Mouse (Mus musculus) kidney, postnatal 0 days (tissue): ENCODE results near the gene Arrdc2. TPM values are rescaled to one million over a fixed set of nuclear protein-coding genes. Genes with fewer than 3 reads are reported as not detected.
"Not testable (repeated sequence)": the region's sequence is repeated elsewhere in the genome, so short reads cannot be mapped to it uniquely, and the experiment has no call there.

Source experiments
- ATAC-seq: fragments of 200-750 bp; cut with Nextera tagmentation; replicated peaks from 2 replicates; pipeline ENCODE4 v1.8.0; 2017; ENCODE audit warnings: low read depth, moderate number of reproducible peaks, moderate TSS enrichment, moderate library complexity; ENCODE audit not compliant: low FRiP score
- DNase-seq: peaks from one replicate; pipeline ENCODE4 v3.0.0-alpha.2; 2016; ENCODE audit warnings: low spot score
- H3K27ac ChIP-seq: fragments of 300-500 bp; sonication (generic); 2 replicates; pipeline ENCODE4 v1.5.1; 2014; ENCODE audit warnings: mild to moderate bottlenecking
- H3K27me3 ChIP-seq: fragments of 300-500 bp; sonication (generic); 2 replicates; pipeline ENCODE4 v1.6.1; 2014; ENCODE audit warnings: low read length, mixed read lengths; ENCODE audit not compliant: insufficient read depth
- H3K36me3 ChIP-seq: fragments of 300-500 bp; sonication (generic); 2 replicates; pipeline ENCODE4 v1.6.1; 2014; ENCODE audit warnings: low read length, mixed read lengths; ENCODE audit not compliant: insufficient read depth
- H3K4me1 ChIP-seq: fragments of 300-500 bp; sonication (generic); replicated peaks from 2 replicates; pipeline ENCODE4 v1.6.1; 2014; ENCODE audit warnings: antibody characterized with exemption, low read length, mixed read lengths; ENCODE audit not compliant: insufficient read depth
- H3K4me2 ChIP-seq: fragments of 300-500 bp; sonication (generic); 2 replicates; pipeline ENCODE4 v1.6.1; 2014; ENCODE audit warnings: mild to moderate bottlenecking, low read length, moderate library complexity, mixed read lengths
- H3K4me3 ChIP-seq: fragments of 300-500 bp; sonication (generic); replicated peaks from 2 replicates; pipeline ENCODE4 v1.5.1; 2014; ENCODE audit warnings: low read depth, low read length
- H3K9ac ChIP-seq: fragments of 300-500 bp; sonication (generic); 2 replicates; pipeline ENCODE4 v1.6.1; 2014; ENCODE audit warnings: low read depth, low read length
- H3K9me3 ChIP-seq: fragments of 300-500 bp; sonication (generic); replicated peaks from 2 replicates; pipeline ENCODE4 v1.6.1; 2016; ENCODE audit warnings: low read length, inconsistent platforms, mixed read lengths
- CTCF ChIP-seq: IDR thresholded peaks from 2 replicates; pipeline ENCODE4 v1.5.1; 2016; ENCODE audit warnings: antibody characterized with exemption, low read depth, mild to moderate bottlenecking, moderate library complexity
- whole genome bisulfite sequencing: fragments of 180-500 bp; shearing (Covaris S2); extraction: QIAGEN DNeasy Blood & Tissue Kit; methylation state at CpG from one replicate; pipeline ENCODE4 v1.1.7; 2014; 5-methylcytosine and 5-hydroxymethylcytosine counted together
- polyA plus RNA-seq: library from polyadenylated mRNA; unstranded; fragments of >200 nt; fragmentation: Nextera tagmentation; extraction: Ambion mirVana; gene quantifications from 2 replicates; pipeline ENCODE4 v1.2.1, GENCODE M21; 2015

The Arrdc2 gene
- polyA plus RNA-seq, 1 experiment from 2014 or later, result 7.5 TPM

DNA sequence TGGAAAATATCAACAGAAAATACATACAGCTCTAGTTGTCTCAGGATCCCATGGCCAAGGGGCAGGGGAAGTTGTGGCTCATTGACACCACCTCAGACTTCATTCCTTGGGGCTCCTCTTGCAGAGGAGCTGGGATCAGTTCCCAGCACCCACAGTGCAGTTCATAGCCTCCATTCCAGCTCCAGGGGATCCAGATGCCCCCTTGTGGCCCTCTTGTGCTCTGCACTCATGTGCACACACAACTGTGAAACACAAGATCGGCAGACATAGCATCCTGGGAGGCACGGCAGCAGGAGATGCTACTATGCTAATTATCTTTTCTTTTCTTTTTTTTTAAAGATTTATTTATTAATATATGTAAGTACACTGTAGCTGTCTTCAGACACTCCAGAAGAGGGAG is 12.5 kb downstream of the Arrdc2 start:
- DNase-seq (no peak), ATAC-seq (no peak)
- Histone ChIP-seq H3K9me3 (no peaks in the 10 kb centered on the region), H3K4me1 (no peaks in the 10 kb centered on the region), H3K27ac (no peak overlapping the region), H3K36me3 (no peaks in the 10 kb centered on the region), H3K4me2 (no peak overlapping the region), H3K4me3 (no peak overlapping the region), H3K27me3 (no peaks in the 10 kb centered on the region), H3K9ac (no peak overlapping the region)
- 96% methylated on average over 2 of the region's 2 CpGs for WGBS
- peak; percentile 18; the same call in 1 of the 2 replicates for TF ChIP-seq CTCF

- DNase-seq (no peak), ATAC-seq (no peak)
- Histone ChIP-seq H3K4me1 (no peaks in the 10 kb centered on the region), H3K9me3 (no peaks in the 10 kb centered on the region), H3K36me3 (no peaks in the 10 kb centered on the region), H3K27me3 (no peaks in the 10 kb centered on the region), H3K4me3 (no peak overlapping the region), H3K27ac (no peak overlapping the region), H3K4me2 (no peak overlapping the region), H3K9ac (no peak overlapping the region)
- WGBS, result 55% methylated on average over 8 of the region's 8 CpGs
- no peak for TF ChIP-seq CTCF
Measured at GRCm38 (mm10) chr8:70825816-70826215, 13.7 kb downstream of the Arrdc2 start.

DNA sequence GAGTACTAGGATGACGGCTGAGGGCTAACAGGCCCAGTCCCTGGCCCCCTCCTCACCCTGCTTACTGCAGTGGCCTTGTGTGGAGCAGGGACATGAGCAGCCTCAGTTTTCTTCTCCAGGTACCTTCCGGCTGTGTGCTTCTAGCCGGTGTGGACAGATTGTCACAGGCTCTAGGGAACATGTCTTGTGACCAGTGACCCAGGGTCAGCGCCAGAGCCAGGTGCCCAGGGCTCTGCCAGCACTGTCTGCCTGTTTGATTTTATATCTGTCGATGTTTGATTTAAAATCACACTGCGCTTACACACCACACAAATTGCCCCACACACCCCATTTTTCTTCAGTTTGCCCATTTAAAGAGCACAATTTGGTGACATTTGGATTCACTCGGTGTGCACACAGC is 15.7 kb downstream of the Arrdc2 start:
- no peaks in the 10 kb centered on the region for H3K36me3 ChIP-seq
- H3K9ac ChIP-seq, result no peak overlapping the region
- H3K9me3 ChIP-seq, result no peaks in the 10 kb centered on the region
- no peak for ATAC-seq
- no peak overlapping the region for H3K27ac ChIP-seq
- DNase-seq, result no peak
- 92% methylated on average over 7 of the region's 7 CpGs for WGBS
- TF ChIP-seq CTCF, result no peak
- no peak overlapping the region for H3K4me3 ChIP-seq
- H3K4me2 ChIP-seq, result no peak overlapping the region
- no peaks in the 10 kb centered on the region for H3K4me1 ChIP-seq
- H3K27me3 ChIP-seq, result no peaks in the 10 kb centered on the region

- H3K4me1 ChIP-seq, H3K4me2 ChIP-seq, H3K36me3 ChIP-seq, H3K27me3 ChIP-seq, H3K27ac ChIP-seq, H3K9ac ChIP-seq, DNase-seq, ATAC-seq, H3K4me3 ChIP-seq, H3K9me3 ChIP-seq: not testable (repeated sequence)
- 78% methylated on average over 3 of the region's 3 CpGs for WGBS
Measured at GRCm38 (mm10) chr8:70822594-70822993, 16.9 kb downstream of the Arrdc2 start.

DNA sequence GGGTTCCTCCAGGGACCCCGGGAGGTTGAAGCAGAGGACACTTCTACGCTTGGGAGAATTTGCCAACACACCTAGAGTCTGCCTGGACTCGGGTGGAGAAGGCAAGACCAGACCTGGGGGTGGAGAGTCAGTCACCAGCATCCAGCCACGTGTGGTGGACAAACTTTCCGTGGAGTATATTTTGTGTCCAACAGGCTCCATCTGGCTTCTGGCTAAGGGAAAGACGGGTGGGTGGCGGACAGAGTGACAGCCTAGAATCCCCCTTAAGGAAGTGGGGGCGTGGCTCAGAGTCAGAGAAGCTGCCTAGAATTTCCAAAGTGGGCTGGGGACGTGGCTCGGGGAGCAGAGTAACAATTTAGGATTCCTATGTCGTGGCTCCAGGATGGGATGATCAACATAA is 17.5 kb downstream of the Arrdc2 start:
- TF ChIP-seq CTCF, result no peak
- H3K9ac ChIP-seq, result no peak overlapping the region
- DNase-seq (no peak), ATAC-seq (no peak)
- 38% methylated on average over 11 of the region's 11 CpGs for WGBS
- H3K36me3 ChIP-seq, result no peaks in the 10 kb centered on the region
- H3K9me3 ChIP-seq, result no peaks in the 10 kb centered on the region
- no peak overlapping the region for H3K4me3 ChIP-seq
- H3K27ac ChIP-seq, result no peak overlapping the region
- H3K4me2 ChIP-seq, result no peak overlapping the region
- H3K27me3 ChIP-seq, result no peaks in the 10 kb centered on the region
- H3K4me1 ChIP-seq, result no peaks in the 10 kb centered on the region

DNA sequence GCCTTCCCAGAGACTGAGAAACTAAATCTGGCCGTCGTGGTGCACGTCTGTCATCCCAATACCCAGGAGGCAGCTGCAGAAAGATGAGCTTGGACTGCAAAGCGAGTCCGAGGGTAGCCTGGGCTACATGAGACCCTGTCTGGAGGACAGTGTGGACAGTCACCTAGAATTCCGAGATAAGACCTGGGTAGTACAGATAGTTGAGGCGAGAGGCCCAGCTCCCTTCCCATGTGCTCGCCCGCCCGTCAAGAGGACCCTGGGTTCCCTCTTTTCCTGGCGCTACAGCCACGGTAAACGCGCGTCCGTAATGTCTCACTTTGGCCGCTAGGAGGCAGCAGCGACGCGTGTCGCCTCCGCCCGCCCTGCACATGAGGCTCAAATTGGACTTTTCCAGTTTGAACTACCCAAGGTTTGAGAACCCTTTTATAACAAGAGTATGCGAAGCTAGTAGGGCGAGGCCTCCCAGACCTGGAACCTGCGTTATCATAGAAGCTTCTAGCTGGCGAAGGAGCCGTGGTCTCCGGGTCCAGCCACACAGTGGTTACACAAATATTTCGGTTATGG is 18.0 kb downstream of the Arrdc2 start:
- DNase-seq, result peak; percentile 83
- H3K9ac ChIP-seq, result no peak overlapping the region

More for the DNA sequence above, 18.0 kb downstream of the Arrdc2 start:
- Histone ChIP-seq H3K9me3 (no peaks in the 10 kb centered on the region), H3K4me3 (no peak overlapping the region), H3K36me3 (no peaks in the 10 kb centered on the region), H3K27ac (no peak overlapping the region), H3K27me3 (no peaks in the 10 kb centered on the region), H3K4me2 (no peak overlapping the region), H3K4me1 (no peaks in the 10 kb centered on the region)
- ATAC-seq, result peak; percentile 22; the same call in 1 of the 2 replicates
- 16% methylated on average over 30 of the region's 30 CpGs for WGBS
- TF ChIP-seq CTCF, result peak; percentile 96
